Mouse (Mus musculus) telencephalon, adult 2 months (tissue): ENCODE data around the gene Rnf113a1.
"Not testable (repeated sequence)": the region's sequence is repeated elsewhere in the genome, so short reads cannot be mapped to it uniquely, and the experiment has no call there.

Experiments used
- DNase-seq: peaks from one replicate; pipeline ENCODE4 v3.0.0-alpha.2; 2011; ENCODE audit warnings: low read depth, low spot score

The Rnf113a1 gene

GRCm38 (mm10) chrX:37191105-37191743, at the start of gene Rnf113a1, which contains the start of gene Ndufa1:
Rnf113a1 (plus strand) TSS chrX:37191245.
Ndufa1 (minus strand) TSS chrX:37191163.
- peak; percentile 71 for DNase-seq

- DNase-seq = no peak
These were observed 49.3 kb upstream of the Rnf113a1 start for GRCm38 (mm10) chrX:37141732-37142131.

GRCm38 (mm10) chrX:37144498-37144897, 46.5 kb upstream of the Rnf113a1 start:
- not testable (repeated sequence) for DNase-seq

DNA sequence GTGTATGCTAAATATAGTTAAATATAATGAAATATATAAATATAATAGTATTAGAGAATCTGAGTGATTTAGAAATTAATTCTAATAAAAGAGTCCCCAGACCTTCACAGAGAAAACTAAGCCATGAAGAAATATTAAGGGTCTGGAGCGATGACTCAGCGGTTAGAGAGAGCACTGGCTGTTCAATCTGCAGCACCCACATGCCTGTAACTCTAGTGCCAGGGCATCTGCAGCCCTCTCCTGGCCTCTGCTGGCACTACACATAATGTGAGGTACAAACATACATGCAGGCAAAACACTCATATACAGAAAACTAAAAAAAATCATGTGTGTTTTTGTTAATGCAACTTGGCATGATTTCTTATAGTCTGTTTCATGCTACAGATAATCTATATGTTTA, 46.1 kb upstream of the Rnf113a1 start:
- DNase-seq = no peak

DNA sequence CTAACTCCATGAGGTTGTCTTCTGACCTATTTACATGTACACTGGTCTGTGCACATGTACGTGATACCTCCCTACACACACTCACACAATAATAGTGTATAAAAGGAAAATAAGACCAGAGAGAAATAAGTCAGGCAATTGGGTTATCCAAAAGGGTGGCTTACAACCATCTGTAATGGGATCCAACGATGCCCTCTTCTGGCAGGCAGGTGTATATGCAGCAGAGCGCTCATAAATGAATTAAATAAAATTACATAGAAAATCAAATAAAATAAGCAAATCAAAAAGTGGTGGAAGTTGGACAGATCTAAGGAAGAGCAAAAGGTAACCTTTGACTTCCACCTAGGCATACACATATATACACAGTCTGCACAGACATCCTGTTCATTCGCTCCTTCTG, 33.2 kb upstream of the Rnf113a1 start:
- DNase-seq = no peak

GRCm38 (mm10) chrX:37161169-37161568, 29.9 kb upstream of the Rnf113a1 start:
- no peak for DNase-seq

DNA sequence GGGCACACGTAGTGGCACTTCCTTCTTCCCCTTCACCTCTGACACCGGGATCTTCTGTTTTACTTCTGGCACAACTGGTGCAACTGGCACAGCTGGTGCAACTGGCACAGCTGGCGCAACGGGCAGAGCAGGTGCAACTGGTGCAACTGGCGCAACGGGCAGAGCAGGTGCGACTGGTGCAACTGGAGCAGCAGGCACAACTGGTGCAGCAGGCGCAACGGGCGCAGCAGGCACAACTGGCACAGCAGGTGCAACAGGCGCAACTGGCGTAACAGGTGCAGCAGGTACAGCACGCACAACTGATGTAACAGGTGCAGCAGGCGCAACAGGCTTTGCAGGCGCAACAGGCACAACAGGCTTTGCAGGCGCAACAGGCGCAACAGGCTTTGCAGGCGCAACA, 27.9 kb upstream of the Rnf113a1 start:
- DNase-seq = no peak

DNA sequence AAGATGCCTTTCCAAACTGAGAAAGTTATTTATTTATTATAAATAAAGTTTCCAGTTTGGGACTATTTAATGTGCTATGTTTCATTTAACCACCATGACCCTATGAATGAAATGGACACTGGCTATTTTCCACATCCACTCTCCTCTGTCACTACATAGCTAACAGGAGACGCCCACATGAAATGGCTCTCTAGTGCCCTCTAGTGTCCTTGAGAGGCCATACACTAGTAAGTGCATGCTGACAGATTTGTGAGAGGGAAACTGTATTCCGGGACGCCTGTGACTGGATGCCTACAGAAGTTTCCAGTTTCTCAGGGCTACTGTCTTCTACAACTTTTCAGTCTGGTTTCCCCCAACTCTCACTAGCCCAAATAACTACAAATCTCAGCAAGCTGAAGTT, 24.0 kb upstream of the Rnf113a1 start:
- DNase-seq = no peak

- DNase-seq = no peak
These were observed 22.3 kb upstream of the Rnf113a1 start, which contains the start of gene Akap14 for GRCm38 (mm10) chrX:37168742-37169141. Akap14 (minus strand) TSS chrX:37168842.

DNA sequence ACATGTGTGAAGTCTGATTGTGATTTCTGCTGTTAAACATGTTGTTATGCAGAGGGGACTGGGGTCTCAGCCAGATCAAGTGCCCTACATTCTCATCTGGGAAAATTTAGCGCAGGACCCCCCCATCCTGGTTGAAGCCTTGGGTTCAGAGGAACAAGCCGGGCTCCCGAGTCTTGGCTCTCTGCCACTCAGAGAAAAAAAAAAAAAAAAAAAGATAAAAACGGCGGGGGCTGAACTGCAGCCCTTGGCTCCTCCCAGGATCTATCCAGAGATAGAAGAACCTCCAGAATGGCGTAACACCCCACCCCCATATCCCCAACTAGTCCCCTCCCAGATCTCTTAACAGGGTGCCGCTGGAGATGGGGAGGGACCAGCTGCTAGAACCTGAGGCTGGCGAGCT, 6.6 kb upstream of the Rnf113a1 start:
- not testable (repeated sequence) for DNase-seq

DNA sequence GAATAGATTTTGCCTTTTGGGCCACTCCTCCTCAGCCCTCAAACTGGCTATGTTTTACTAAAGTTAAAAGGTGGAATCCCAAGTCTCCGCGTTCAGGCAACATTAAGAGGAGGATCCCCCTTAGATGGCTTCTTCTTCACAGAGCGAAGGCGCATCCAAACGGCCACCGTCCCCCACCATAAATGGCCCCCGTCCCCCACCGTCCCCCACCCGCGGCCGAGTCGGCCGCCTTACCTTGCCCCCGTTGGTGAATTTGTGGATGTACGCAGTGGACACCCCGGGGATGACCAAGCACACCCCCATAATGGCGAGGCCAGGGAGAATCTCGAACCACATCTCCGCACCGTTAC, 315 bp upstream of the Rnf113a1 start:
- no peak for DNase-seq

DNA sequence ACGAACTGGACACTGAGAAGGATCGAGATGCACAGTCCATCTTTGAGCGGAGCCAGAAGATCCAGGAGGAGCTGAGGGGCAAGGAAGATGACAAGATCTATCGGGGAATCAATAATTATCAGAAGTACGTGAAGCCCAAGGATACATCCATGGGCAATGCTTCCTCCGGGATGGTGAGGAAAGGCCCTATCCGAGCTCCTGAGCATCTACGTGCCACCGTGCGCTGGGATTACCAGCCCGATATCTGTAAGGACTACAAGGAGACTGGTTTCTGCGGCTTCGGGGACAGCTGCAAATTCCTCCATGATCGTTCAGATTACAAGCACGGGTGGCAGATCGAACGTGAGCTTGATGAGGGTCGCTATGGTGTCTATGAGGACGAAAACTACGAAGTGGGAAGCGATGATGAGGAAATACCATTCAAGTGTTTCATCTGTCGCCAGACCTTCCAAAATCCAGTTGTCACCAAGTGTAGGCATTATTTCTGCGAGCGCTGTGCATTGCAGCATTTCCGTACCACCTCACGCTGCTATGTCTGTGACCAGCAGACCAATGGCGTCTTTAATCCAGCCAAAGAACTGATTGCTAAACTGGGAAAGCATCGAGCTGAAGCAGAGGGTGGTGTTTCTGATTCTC, 817 bp downstream of the Rnf113a1 start:
- DNase-seq = no peak

DNA sequence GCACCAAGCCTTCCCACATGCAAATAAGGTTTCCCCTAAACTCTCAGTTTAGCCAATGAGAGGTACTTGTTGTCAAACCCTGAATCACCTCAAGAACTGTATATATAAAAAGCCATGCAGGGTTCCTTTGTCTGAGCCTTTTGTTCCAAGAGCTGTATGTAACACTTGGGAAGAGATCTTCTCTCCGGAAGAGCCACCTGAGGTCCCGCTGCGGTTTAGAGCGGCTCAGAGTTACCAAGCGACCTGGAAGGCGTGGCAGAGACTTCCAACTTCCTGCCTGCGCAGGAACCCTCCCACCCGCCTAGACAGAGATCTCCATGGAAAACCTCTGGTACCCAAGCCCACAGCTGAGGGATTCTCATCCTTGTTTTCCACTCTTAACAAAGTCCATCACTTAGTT, 7.6 kb downstream of the Rnf113a1 start:
- DNase-seq = no peak

DNA sequence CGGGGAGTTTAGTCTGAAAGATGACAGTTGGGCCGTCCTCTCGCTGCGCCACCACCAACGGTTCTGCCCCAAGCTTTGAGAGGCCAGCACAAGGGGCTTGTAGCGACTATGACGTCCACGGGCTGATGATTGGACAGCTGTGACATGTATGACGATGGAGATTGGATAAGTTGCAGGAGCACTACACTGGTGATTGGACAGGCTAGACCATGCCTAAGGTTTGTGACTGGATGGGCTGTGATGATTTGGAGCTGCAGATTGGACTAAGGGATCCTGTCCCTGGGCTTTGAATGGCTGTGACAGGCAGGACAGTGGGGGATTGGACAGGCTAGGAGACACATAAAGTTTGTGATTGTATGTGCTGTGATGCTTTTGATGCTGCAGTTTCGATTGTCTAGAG, 19.9 kb downstream of the Rnf113a1 start, which contains the start of gene Gm9:
TSS of gene Gm9 (minus strand) at position 101 of the 400 bp plus-strand sequence.
- no peak for DNase-seq

GRCm38 (mm10) chrX:37222158-37222557, 31.1 kb downstream of the Rnf113a1 start, which contains the start of gene Rhox1:
Rhox1 (minus strand) TSS chrX:37222258.
- DNase-seq = not testable (repeated sequence)
